Mouse (Mus musculus): Measurements from ENCODE around the gene Serpina3m.
"Not testable (repeated sequence)": the region's sequence is repeated elsewhere in the genome, so short reads cannot be mapped to it uniquely, and the experiment has no call there.

Serpina3m gene

GRCm38 (mm10) chr12:104391057-104391456 lies 52.8 kb downstream of the Serpina3m start:
- not testable (repeated sequence) for DNase-seq

- DNase-seq = no peak
Measured at GRCm38 (mm10) chr12:104403968-104404367, 65.7 kb downstream of the Serpina3m start.

GRCm38 (mm10) chr12:104406454-104406885 lies 68.2 kb downstream of the Serpina3m start, which contains the start of gene Serpina3n:
TSS of gene Serpina3n (plus strand) at chr12:104406729.
- DNase-seq = no peak

GRCm38 (mm10) chr12:104412507-104412906 lies 74.2 kb downstream of the Serpina3m start:
- DNase-seq = no peak

GRCm38 (mm10) chr12:104414576-104414975 lies 76.3 kb downstream of the Serpina3m start:
- DNase-seq = no peak

GRCm38 (mm10) chr12:104415625-104416315 lies 77.5 kb downstream of the Serpina3m start:
- DNase-seq = peak; percentile 29 to 67

- DNase-seq = peak; percentile 74 to 85
Measured at GRCm38 (mm10) chr12:104418340-104419135, 80.3 kb downstream of the Serpina3m start.

GRCm38 (mm10) chr12:104419136-104419462 lies 80.8 kb downstream of the Serpina3m start:
- DNase-seq = no peak

GRCm38 (mm10) chr12:104422615-104423392 lies 84.5 kb downstream of the Serpina3m start:
- DNase-seq = peak in 1 of 2 experiments; percentile 15

GRCm38 (mm10) chr12:104425591-104425990 lies 87.3 kb downstream of the Serpina3m start:
- DNase-seq = no peak

- peak in 1 of 2 experiments; percentile 29 for DNase-seq
Measured at GRCm38 (mm10) chr12:104426915-104427314, 88.6 kb downstream of the Serpina3m start.

GRCm38 (mm10) chr12:104431359-104431758 lies 93.1 kb downstream of the Serpina3m start:
- DNase-seq = peak in 1 of 2 experiments; percentile 6

GRCm38 (mm10) chr12:104433214-104433613 lies 94.9 kb downstream of the Serpina3m start:
- DNase-seq = no peak

- DNase-seq = no peak
Measured at GRCm38 (mm10) chr12:104433951-104434735, 95.9 kb downstream of the Serpina3m start.

GRCm38 (mm10) chr12:104440087-104440760 lies 101.9 kb downstream of the Serpina3m start:
- DNase-seq = peak; percentile 77 to 86

- DNase-seq = no peak
Measured at GRCm38 (mm10) chr12:104443716-104444115, 105.4 kb downstream of the Serpina3m start.
